Comparison of ENCODE assay signal across 8 mouse cellular contexts in the genomic region with DNA sequence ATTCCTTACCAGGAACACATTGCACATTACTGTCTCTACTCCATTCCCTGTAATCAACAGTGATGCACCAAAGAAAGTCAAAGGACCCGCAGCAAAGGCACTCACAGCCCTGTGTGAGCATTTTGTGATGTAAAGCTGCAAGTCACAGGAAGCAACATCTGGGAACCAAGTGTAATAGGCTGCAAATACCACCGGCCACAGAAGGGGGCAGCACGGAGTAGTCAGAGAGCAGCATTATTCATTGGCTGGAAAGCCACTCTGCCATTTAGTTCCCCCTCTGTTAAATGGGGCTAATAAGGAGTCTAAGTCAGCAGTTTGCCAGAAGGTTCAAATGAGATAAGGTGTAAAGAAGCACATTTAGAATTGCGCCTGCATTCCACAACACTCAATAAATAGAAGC.
DNase-seq lines count a peak whose midpoint lies in the region; ATAC-seq and TF ChIP-seq lines count a peak whose summit lies in the region.

No protein-coding gene starts in this region.

- peak; percentile 31 for TF ChIP-seq CTCF in gastrocnemius, adult 2 months (IDR thresholded peaks at IDR 0.05)

- H3K4me1 ChIP-seq in midbrain, embryonic 10.5 days: peaks cover 4% of the 10 kb centered on the region; the same call in 1 of the 2 replicates
- H3K4me1 ChIP-seq in midbrain, embryonic 14.5 days (ENCODE audit: control insufficient read depth, insufficient read depth, low read length): no peaks in the 10 kb centered on the region

- no peak overlapping the region for H3K27ac ChIP-seq in gastrocnemius, adult 2 months
- no peak overlapping the region for H3K27ac ChIP-seq in midbrain, embryonic 10.5 days (replicated peaks)
- no peak overlapping the region for H3K27ac ChIP-seq in midbrain, embryonic 14.5 days (replicated peaks; ENCODE audit: low read depth, low read length)

- no peak overlapping the region for H3K4me3 ChIP-seq in gastrocnemius, adult 2 months
- no peak overlapping the region for H3K4me3 ChIP-seq in midbrain, embryonic 10.5 days
- H3K4me3 ChIP-seq in midbrain, embryonic 14.5 days (replicated peaks; ENCODE audit: low read depth, low read length): no peak overlapping the region

- H3K4me2 ChIP-seq in midbrain, embryonic 14.5 days (ENCODE audit: low read length): no peak overlapping the region

- intact Hi-C loops in gastrocnemius, adult 2 months (cut with DNase I): no loop called here

- no peak for ATAC-seq in midbrain, embryonic 14.5 days (ENCODE audit: low FRiP score, low TSS enrichment)
- no peak for ATAC-seq in megakaryocyte, adult 5-6 weeks (ENCODE audit: poor library complexity, severe bottlenecking)

- no peak for DNase-seq in gastrocnemius, adult 2 months
- DNase-seq in gastrocnemius, postnatal 25 days: no peak
- DNase-seq in midbrain, embryonic 10.5 days (ENCODE audit: low spot score): peak; percentile 45
- DNase-seq in midbrain, embryonic 14.5 days: no peak
- DNase-seq in adrenal gland, postnatal 14 days: peak; percentile 29
- DNase-seq in lung, postnatal 14 days: peak; percentile 44
- no peak for DNase-seq in cerebellum, adult 9-11 months

- H3K36me3 ChIP-seq in midbrain, embryonic 10.5 days: no peaks in the 10 kb centered on the region
- H3K36me3 ChIP-seq in midbrain, embryonic 14.5 days (ENCODE audit: control insufficient read depth, insufficient read depth, low read length): no peaks in the 10 kb centered on the region

- 52% methylated on average over 4 of the region's 4 CpGs for WGBS in midbrain, embryonic 10.5 days
- WGBS in midbrain, embryonic 14.5 days: 56% methylated on average over 4 of the region's 4 CpGs

- no peaks in the 10 kb centered on the region for H3K9me3 ChIP-seq in midbrain, embryonic 10.5 days (replicated peaks)
- H3K9me3 ChIP-seq in midbrain, embryonic 14.5 days (ENCODE audit: control insufficient read depth, low read length): no peaks in the 10 kb centered on the region

- H3K9ac ChIP-seq in midbrain, embryonic 14.5 days (replicated peaks; ENCODE audit: low read length): no peak overlapping the region

- H3K27me3 ChIP-seq in midbrain, embryonic 10.5 days (ENCODE audit: low read depth, poor library complexity, severe bottlenecking): peaks cover 9% of the 10 kb centered on the region; the same call in 1 of the 2 replicates
- no peaks in the 10 kb centered on the region for H3K27me3 ChIP-seq in midbrain, embryonic 14.5 days (ENCODE audit: control insufficient read depth, insufficient read depth, low read length)

Comparison
In these comparisons a context has a peak if more than half of its experiments do, and no peak if none do; other contexts are left out.
1. DNase-seq: peak in midbrain, embryonic 10.5 days (single experiment), adrenal gland, postnatal 14 days (single experiment) and lung, postnatal 14 days (single experiment); none in gastrocnemius, adult 2 months (single experiment), gastrocnemius, postnatal 25 days (single experiment), midbrain, embryonic 14.5 days (single experiment) and cerebellum, adult 9-11 months (single experiment).